Mouse (Mus musculus): Measurements from ENCODE around the gene Ccl27a.

GRCm38 (mm10) chr4:41756440-41756839, 17.6 kb downstream of the Ccl27a start:
- TF ChIP-seq CTCF (IDR thresholded peaks at IDR 0.05 in 2 of 3, conservative IDR thresholded peaks at IDR 0.05 in 1 of 3; ENCODE audit: control insufficient read depth in 1 of 3, insufficient read depth in 1 of 3, low read depth in 2 of 3, low read length in 3 of 3, poor library complexity in 1 of 3, severe bottlenecking in 1 of 3), result no peak
- no peak for TF ChIP-seq JUND (IDR thresholded peaks at IDR 0.05; ENCODE audit: low read depth, low read length)
- no peak for TF ChIP-seq SMC3 (IDR thresholded peaks at IDR 0.05; ENCODE audit: low read depth, low read length)
- TF ChIP-seq EP300 (IDR thresholded peaks at IDR 0.05; ENCODE audit: low read depth in 1 of 2, low read length in 2 of 2), result no peak
- no peak for TF ChIP-seq POLR2A (IDR thresholded peaks at IDR 0.05; ENCODE audit: control insufficient read depth in 1 of 2, insufficient read depth in 1 of 2, low read depth in 1 of 2, low read length in 2 of 2, poor library complexity in 1 of 2)
- TF ChIP-seq ZMIZ1 (IDR thresholded peaks at IDR 0.05; ENCODE audit: low read depth, low read length), result no peak
